ENCODE assay signal across 32 mouse cellular contexts in genomic region chr11:72479499-72479898, GRCm38 (mm10). TPM values are rescaled to one million over a fixed set of nuclear protein-coding genes. Genes with fewer than 3 reads are reported as not detected.
DNase-seq lines count a peak whose midpoint lies in the region; ATAC-seq and TF ChIP-seq lines count a peak whose summit lies in the region.
"Had no signal": no experiment of that assay in that cellular context is flagged by ENCODE, and none has a peak within 500 bp of the region (broad histone marks: within the 10 kb centered on the region; RNA-seq: fewer than 3 reads in every experiment).

No protein-coding gene starts in this region.

- TF ChIP-seq RAD21 in CH12.LX (IDR thresholded peaks at IDR 0.05; ENCODE audit: low read depth, low read length), result no peak

- intact Hi-C loops in heart, postnatal 10 days (cut with DNase I), result no loop called here

- no peaks in the 10 kb centered on the region for H3K9me3 ChIP-seq in heart, embryonic 10.5 days
- H3K9me3 ChIP-seq in CH12.LX (replicated peaks; ENCODE audit: low read length), result no peaks in the 10 kb centered on the region
- H3K9me3 ChIP-seq: embryonic facial prominence, embryonic 12.5 days; heart, embryonic 12.5 days; kidney, embryonic 15.5 days; limb, embryonic 13.5 days; liver, embryonic 15.5 days; lung, embryonic 15.5 days; stomach, embryonic 15.5 days had no signal

- H3K36me3 ChIP-seq in heart, embryonic 10.5 days, result no peaks in the 10 kb centered on the region
- no peaks in the 10 kb centered on the region for H3K36me3 ChIP-seq in CH12.LX (replicated peaks in 1 of 2; ENCODE audit: control insufficient read depth in 1 of 2, insufficient read depth in 1 of 2, low read length in 1 of 2)
- H3K36me3 ChIP-seq: embryonic facial prominence, embryonic 12.5 days; heart, embryonic 12.5 days; kidney, embryonic 15.5 days; limb, embryonic 13.5 days; liver, embryonic 15.5 days; lung, embryonic 15.5 days; stomach, embryonic 15.5 days had no signal

- no peak for TF ChIP-seq POLR2A in CH12.LX (IDR thresholded peaks at IDR 0.05; ENCODE audit: low read depth, low read length)

- TF ChIP-seq EP300 in CH12.LX (IDR thresholded peaks at IDR 0.05; ENCODE audit: low read length), result no peak

- WGBS in heart, embryonic 10.5 days, result 67% methylated on average over 2 of the region's 2 CpGs

- no peak for DNase-seq in heart, embryonic 10.5 days (ENCODE audit: low spot score)
- no peak for DNase-seq in heart, postnatal 10 days
- DNase-seq in 3T3-L1 (ENCODE audit: low read depth, low spot score), result peak; percentile 42
- DNase-seq in CH12.LX (ENCODE audit: extremely low read depth), result no peak
- DNase-seq in cerebellum, postnatal 4 days (ENCODE audit: low spot score in 2 of 2), result no peak
- no peak for DNase-seq in cerebellum, adult 11 months
- DNase-seq: adrenal gland, adult 8-10 months; cerebellum, adult 8-10 months; cerebellum, postnatal 36 days; embryo, embryonic 11 days; kidney, postnatal 25 days; right cerebral cortex, postnatal 25 days; thymus, postnatal 14 days had no signal

- H3K4me1 ChIP-seq in heart, embryonic 10.5 days, result peaks cover 77% of the 10 kb centered on the region
- H3K4me1 ChIP-seq in CH12.LX (ENCODE audit: control insufficient read depth in 1 of 2, insufficient read depth in 2 of 2), result peaks cover 0 to 4% of the 10 kb centered on the region in 2 experiments; a peak in 1 of 4 replicates

- dilution Hi-C loops in CH12.LX (cut with MboI; ENCODE audit: extremely low pct_ligation_motif_present, extremely low pct_unique_long_range_greater_than_20kb, low sequenced_read_pairs), result no loop called here

- H3K79me2 ChIP-seq in CH12.LX (replicated peaks; ENCODE audit: control insufficient read depth, extremely low read depth, insufficient read depth, poor library complexity, severe bottlenecking), result no peaks in the 10 kb centered on the region

- ATAC-seq in granulocyte monocyte progenitor cell, adult 5-6 weeks (replicated peaks; ENCODE audit: poor library complexity, severe bottlenecking), result peak; percentile 25; the same call in 1 of the 2 replicates
- ATAC-seq: forebrain, embryonic 16.5 days; intestine, postnatal 0 days; midbrain, embryonic 16.5 days had no signal

- no peaks in the 10 kb centered on the region for H3K27me3 ChIP-seq in heart, embryonic 10.5 days (ENCODE audit: insufficient read depth, poor library complexity, severe bottlenecking)
- peaks cover 20% of the 10 kb centered on the region for H3K27me3 ChIP-seq in CH12.LX (replicated peaks)
- H3K27me3 ChIP-seq: embryonic facial prominence, embryonic 12.5 days; heart, embryonic 12.5 days; kidney, embryonic 15.5 days; limb, embryonic 13.5 days; liver, embryonic 15.5 days; lung, embryonic 15.5 days; stomach, embryonic 15.5 days had no signal

- in situ Hi-C loops in CH12.LX (cut with MboI; ENCODE audit: low pct_ligation_motif_present, low pct_unique_long_range_greater_than_20kb, low sequenced_read_pairs), result no loop called here

- H3K4me3 ChIP-seq in heart, embryonic 10.5 days, result no peak overlapping the region
- no peak overlapping the region for H3K4me3 ChIP-seq in CH12.LX (replicated peaks in 1 of 3; ENCODE audit: low read depth in 2 of 3, low read length in 2 of 3, poor library complexity in 1 of 3)
- H3K4me3 ChIP-seq: embryonic facial prominence, embryonic 12.5 days; heart, embryonic 12.5 days; kidney, embryonic 15.5 days; layer of hippocampus, adult 2 months; limb, embryonic 13.5 days; liver, embryonic 15.5 days; lung, embryonic 15.5 days; stomach, embryonic 15.5 days had no signal

- peak overlapping the region; percentile 43; the same call in 1 of the 2 replicates for H3K27ac ChIP-seq in heart, embryonic 10.5 days
- no peak overlapping the region for H3K27ac ChIP-seq in CH12.LX (ENCODE audit: insufficient read depth, low read depth)
- H3K27ac ChIP-seq: embryonic facial prominence, embryonic 12.5 days; hindbrain, embryonic 14.5 days; kidney, embryonic 15.5 days; layer of hippocampus, adult 2 months; limb, embryonic 13.5 days; liver, embryonic 15.5 days; lung, embryonic 15.5 days; stomach, embryonic 15.5 days had no signal

- no peak overlapping the region for H3K9ac ChIP-seq in CH12.LX (ENCODE audit: insufficient read depth, low read depth)
- H3K9ac ChIP-seq: embryonic facial prominence, embryonic 12.5 days; heart, embryonic 12.5 days; hindbrain, embryonic 14.5 days; kidney, embryonic 15.5 days; limb, embryonic 13.5 days; liver, embryonic 15.5 days; lung, embryonic 15.5 days; stomach, embryonic 15.5 days had no signal

- no peak overlapping the region for H3K4me2 ChIP-seq in CH12.LX (ENCODE audit: insufficient read depth, low read depth, poor library complexity, severe bottlenecking)
- H3K4me2 ChIP-seq: embryonic facial prominence, embryonic 12.5 days; heart, embryonic 12.5 days; hindbrain, embryonic 14.5 days; kidney, embryonic 15.5 days; limb, embryonic 13.5 days; liver, embryonic 15.5 days; lung, embryonic 15.5 days; stomach, embryonic 15.5 days had no signal

- no peak for TF ChIP-seq CTCF in CH12.LX (conservative IDR thresholded peaks at IDR 0.05 in 1 of 2, IDR thresholded peaks at IDR 0.05 in 1 of 2; ENCODE audit: low read depth in 2 of 2, low read length in 2 of 2)

TF ChIP-seq in CH12.LX, 34 proteins besides CTCF, POLR2A, EP300 and RAD21:
- TF ChIP-seq ZNF384 (IDR thresholded peaks at IDR 0.05; ENCODE audit: low read depth, low read length) (no peak), MAZ (IDR thresholded peaks at IDR 0.05; ENCODE audit: low read depth, low read length) (no peak), NRF1 (IDR thresholded peaks at IDR 0.05; ENCODE audit: low read depth, low read length) (no peak), MAFK (IDR thresholded peaks at IDR 0.05; ENCODE audit: insufficient replicate concordance, low read length) (peak; percentile 90), SIN3A (IDR thresholded peaks at IDR 0.05; ENCODE audit: low read length) (no peak), HCFC1 (IDR thresholded peaks at IDR 0.05; ENCODE audit: low read depth, low read length) (no peak), KAT2A (IDR thresholded peaks at IDR 0.05; ENCODE audit: insufficient replicate concordance, low read length) (no peak), ELF1 (IDR thresholded peaks at IDR 0.05; ENCODE audit: low read depth, low read length) (no peak), CHD2 (IDR thresholded peaks at IDR 0.05; ENCODE audit: low read length) (no peak)

RNA-seq across cellular contexts. Expression of gene Spns2, which starts 10.2 kb away (rescaled TPM):
- 5.7 and 7.1 TPM in 2 replicates for polyA plus RNA-seq in heart, embryonic 10.5 days (2016; fragmentation: Nextera tagmentation; extraction: Ambion mirVana)
- 10 to 100 TPM; 18.0 to 19.5 TPM for total RNA-seq in heart, postnatal 10 days (2021)
- total RNA-seq in CH12.LX (2012; rRNA removed) (0.08 and 0.17 TPM in 2 replicates), CH12.LX (2014; rRNA removed) (0.07 TPM in 1 of 2 replicates, not detected in the other)
- 0.10 and 0.14 TPM in 2 replicates for polyA plus RNA-seq in CH12.LX (2012; ENCODE audit: insufficient read length, low read depth)
- 27.1 and 41.2 TPM in 2 replicates for total RNA-seq in granulocyte monocyte progenitor cell, adult 5-6 weeks (2014; fragmentation: Nextera tagmentation)
- total RNA-seq in granulocyte monocyte progenitor cell, adult 5-6 weeks (2017), result 5.6 TPM in 2 replicates

RNA-seq across cellular contexts. Expression of gene Mybbp1a, which starts 38.3 kb away (rescaled TPM):
- polyA plus RNA-seq in heart, embryonic 10.5 days (2016; fragmentation: Nextera tagmentation; extraction: Ambion mirVana), result 133 and 186 TPM in 2 replicates
- total RNA-seq in heart, postnatal 10 days (2021), result 10 to 100 TPM; 47.0 to 50.0 TPM
- total RNA-seq in CH12.LX (2012; rRNA removed) (245 and 334 TPM in 2 replicates), CH12.LX (2014; rRNA removed) (115 and 174 TPM in 2 replicates)
- polyA plus RNA-seq in CH12.LX (2012; ENCODE audit: insufficient read length, low read depth), result 729 and 816 TPM in 2 replicates
- 172 and 173 TPM in 2 replicates for total RNA-seq in granulocyte monocyte progenitor cell, adult 5-6 weeks (2014; fragmentation: Nextera tagmentation)
- total RNA-seq in granulocyte monocyte progenitor cell, adult 5-6 weeks (2017), result 132 and 239 TPM in 2 replicates

RNA-seq across cellular contexts. Expression of gene Ggt6, which starts 44.2 kb away (rescaled TPM):
- polyA plus RNA-seq in heart, embryonic 10.5 days (2016; fragmentation: Nextera tagmentation; extraction: Ambion mirVana), result not detected in 2 replicates
- total RNA-seq in heart, postnatal 10 days (2021), result not detected
- total RNA-seq in CH12.LX (2012; rRNA removed) (0.13 TPM in 2 replicates), CH12.LX (2014; rRNA removed) (not detected in 2 replicates)
- 0.19 TPM in 1 of 2 replicates, not detected in the other for polyA plus RNA-seq in CH12.LX (2012; ENCODE audit: insufficient read length, low read depth)
- total RNA-seq in granulocyte monocyte progenitor cell, adult 5-6 weeks (2014; fragmentation: Nextera tagmentation), result not detected in 2 replicates
- not detected in 2 replicates for total RNA-seq in granulocyte monocyte progenitor cell, adult 5-6 weeks (2017)
- total RNA-seq: hematopoietic stem cell, adult 5-6 weeks; layer of hippocampus, adult 2 months; layer of hippocampus, postnatal 14 days; neutrophil, adult 5-6 weeks had no signal
- polyA plus RNA-seq: C2C12; forebrain, embryonic 16.5 days; heart, embryonic 12.5 days; heart, postnatal 0 days; midbrain, embryonic 16.5 days; neural tube, embryonic 11.5 days had no signal

Comparison
In these comparisons a context has a peak if more than half of its experiments do, and no peak if none do; other contexts are left out.
1. RNA of gene Spns2, which starts 10.2 kb away (total RNA-seq): 5.6 to 41.2 TPM in granulocyte monocyte progenitor cell, adult 5-6 weeks and 18.0 to 19.5 TPM in heart, postnatal 10 days; 0.07 to 0.17 TPM in CH12.LX; every median in the first group is over 4 times any median in the second.